Mouse (Mus musculus) megakaryocyte, embryonic 14.5 days (primary cell): Measurements from ENCODE around the gene Neto2. TPM values are rescaled to one million over a fixed set of nuclear protein-coding genes. Genes with fewer than 3 reads are reported as not detected.

Source experiments
- H3K27me3 ChIP-seq: replicated peaks from 2 replicates; pipeline ENCODE3; 2012; ENCODE audit warnings: inconsistent platforms
- H3K36me3 ChIP-seq: replicated peaks from 2 replicates; pipeline ENCODE3; 2012; ENCODE audit warnings: low read length, inconsistent platforms, mixed read lengths
- H3K4me1 ChIP-seq: 2 replicates; pipeline ENCODE4 v1.6.1; 2012; ENCODE audit warnings: inconsistent platforms
- H3K4me3 ChIP-seq: replicated peaks from 2 replicates; pipeline ENCODE3; 2012; ENCODE audit warnings: moderate library complexity, mild to moderate bottlenecking, inconsistent platforms
- H3K9me3 ChIP-seq: 2 replicates; pipeline ENCODE4 v1.6.1; 2012; ENCODE audit warnings: inconsistent platforms
- FLI1 ChIP-seq: IDR thresholded peaks from 2 replicates; pipeline ENCODE4 v1.6.1; 2012; ENCODE audit warnings: low read length, inconsistent platforms, mixed read lengths
- GATA1 ChIP-seq: IDR thresholded peaks from 3 replicates; pipeline ENCODE4 v1.6.1; 2012; ENCODE audit warnings: mixed read lengths, low read length, inconsistent platforms, borderline replicate concordance
- polyA plus RNA-seq: library from polyadenylated mRNA; stranded (reverse); fragments of >175 nt; gene quantifications from 2 replicates; pipeline ENCODE4 v1.2.3, GENCODE M21; 2012; ENCODE audit warnings: low replicate concordance; ENCODE audit not compliant: insufficient read depth

The Neto2 gene
- polyA plus RNA-seq, 1 experiment: 0.09 TPM

GRCm38 (mm10) chr8:85604201-85604600 lies 96.5 kb downstream of the Neto2 start:
- Histone ChIP-seq H3K36me3 (no peaks in the 10 kb centered on the region), H3K4me1 (peaks cover 4% of the 10 kb centered on the region), H3K4me3 (no peak overlapping the region), H3K27me3 (peaks cover 13% of the 10 kb centered on the region), H3K9me3 (no peaks in the 10 kb centered on the region)
- TF ChIP-seq GATA1 (no peak), FLI1 (no peak)

- Histone ChIP-seq H3K9me3 (no peaks in the 10 kb centered on the region), H3K27me3 (peaks cover 13% of the 10 kb centered on the region), H3K4me1 (peaks cover 4% of the 10 kb centered on the region), H3K4me3 (no peak overlapping the region), H3K36me3 (no peaks in the 10 kb centered on the region)
- TF ChIP-seq FLI1 (no peak), GATA1 (no peak)
Measured at GRCm38 (mm10) chr8:85603203-85603895, 97.4 kb downstream of the Neto2 start.

- Histone ChIP-seq H3K27me3 (peaks cover 18% of the 10 kb centered on the region), H3K36me3 (no peaks in the 10 kb centered on the region)
Measured at GRCm38 (mm10) chr8:85602737-85603136, 98.0 kb downstream of the Neto2 start.

GRCm38 (mm10) chr8:85601741-85602140 lies 99.0 kb downstream of the Neto2 start:
- no peak overlapping the region for H3K4me3 ChIP-seq
- H3K4me1 ChIP-seq: peaks cover 4% of the 10 kb centered on the region
- H3K9me3 ChIP-seq: no peaks in the 10 kb centered on the region
- H3K27me3 ChIP-seq: peaks cover 20% of the 10 kb centered on the region
- TF ChIP-seq GATA1 (no peak), FLI1 (no peak)
- no peaks in the 10 kb centered on the region for H3K36me3 ChIP-seq

More at GRCm38 (mm10) chr8:85602737-85603136, 98.0 kb downstream of the Neto2 start:
- H3K4me3 ChIP-seq: no peak overlapping the region
- TF ChIP-seq GATA1: no peak
- no peak for TF ChIP-seq FLI1
- H3K9me3 ChIP-seq: no peaks in the 10 kb centered on the region
- peaks cover 4% of the 10 kb centered on the region for H3K4me1 ChIP-seq

- Histone ChIP-seq H3K36me3 (no peaks in the 10 kb centered on the region), H3K4me3 (no peak overlapping the region), H3K9me3 (no peaks in the 10 kb centered on the region), H3K4me1 (no peaks in the 10 kb centered on the region), H3K27me3 (peaks cover 17% of the 10 kb centered on the region)
- TF ChIP-seq FLI1 (no peak), GATA1 (no peak)
Measured at GRCm38 (mm10) chr8:85597413-85598191, 103.1 kb downstream of the Neto2 start.

GRCm38 (mm10) chr8:85595391-85595790 lies 105.3 kb downstream of the Neto2 start:
- TF ChIP-seq GATA1 (no peak), FLI1 (no peak)

GRCm38 (mm10) chr8:85594983-85595382 lies 105.7 kb downstream of the Neto2 start:
- Histone ChIP-seq H3K9me3 (peaks cover under 1% of the 10 kb centered on the region; the same call in 1 of the 2 replicates), H3K36me3 (no peaks in the 10 kb centered on the region), H3K4me1 (no peaks in the 10 kb centered on the region), H3K27me3 (peaks cover 14% of the 10 kb centered on the region), H3K4me3 (no peak overlapping the region)
- TF ChIP-seq GATA1: no peak
- TF ChIP-seq FLI1: no peak

More at GRCm38 (mm10) chr8:85595391-85595790, 105.3 kb downstream of the Neto2 start:
- no peak overlapping the region for H3K4me3 ChIP-seq
- no peaks in the 10 kb centered on the region for H3K36me3 ChIP-seq
- no peaks in the 10 kb centered on the region for H3K4me1 ChIP-seq
- H3K27me3 ChIP-seq: peaks cover 16% of the 10 kb centered on the region
- H3K9me3 ChIP-seq: no peaks in the 10 kb centered on the region

- TF ChIP-seq GATA1 (no peak), FLI1 (no peak)
- no peaks in the 10 kb centered on the region for H3K4me1 ChIP-seq
Measured at GRCm38 (mm10) chr8:85593324-85593723, 107.4 kb downstream of the Neto2 start.

GRCm38 (mm10) chr8:85591532-85591931 lies 109.2 kb downstream of the Neto2 start:
- TF ChIP-seq GATA1: no peak
- no peak for TF ChIP-seq FLI1
- no peaks in the 10 kb centered on the region for H3K36me3 ChIP-seq
- H3K27me3 ChIP-seq: peaks cover 6% of the 10 kb centered on the region
- no peaks in the 10 kb centered on the region for H3K4me1 ChIP-seq
- H3K9me3 ChIP-seq: peaks cover 14% of the 10 kb centered on the region
- no peak overlapping the region for H3K4me3 ChIP-seq

More at GRCm38 (mm10) chr8:85593324-85593723, 107.4 kb downstream of the Neto2 start:
- Histone ChIP-seq H3K9me3 (peaks cover 14% of the 10 kb centered on the region), H3K4me3 (no peak overlapping the region), H3K36me3 (no peaks in the 10 kb centered on the region), H3K27me3 (peaks cover 12% of the 10 kb centered on the region)

- peaks cover 6% of the 10 kb centered on the region for H3K27me3 ChIP-seq
- no peaks in the 10 kb centered on the region for H3K4me1 ChIP-seq
- peaks cover 14% of the 10 kb centered on the region for H3K9me3 ChIP-seq
- H3K4me3 ChIP-seq: no peak overlapping the region
- TF ChIP-seq FLI1 (no peak), GATA1 (no peak)
- no peaks in the 10 kb centered on the region for H3K36me3 ChIP-seq
Measured at GRCm38 (mm10) chr8:85590258-85590657, 110.5 kb downstream of the Neto2 start.
